8 mouse cellular contexts compared by ENCODE assay signal in genomic region chr17:22165722-22166294, GRCm38 (mm10). TPM values are rescaled to one million over a fixed set of nuclear protein-coding genes. Genes with fewer than 3 reads are reported as not detected.
DNase-seq lines count a peak whose midpoint lies in the region.
"Not testable (repeated sequence)": the region's sequence is repeated elsewhere in the genome, so short reads cannot be mapped to it uniquely, and the experiment has no call there.

Gene Zfp947, minus strand, starts transcription at chr17:22166190.

- H3K36me3 ChIP-seq in macrophage (ENCODE audit: inconsistent target) = not testable (repeated sequence)

- H3K79me2 ChIP-seq in macrophage (ENCODE audit: inconsistent target) = not testable (repeated sequence)

- intact Hi-C loops in gastrocnemius, postnatal 36 days (cut with DNase I) = not testable (repeated sequence)

- peak; percentile 48 to 86 for DNase-seq in adrenal gland, adult (ENCODE audit: inconsistent age in 2 of 2, low spot score in 1 of 2)
- peak; percentile 65 for DNase-seq in embryo, embryonic 10.5 days (ENCODE audit: low spot score)
- DNase-seq in gastrocnemius, postnatal 36 days = peak; percentile 12 to 21
- peak; percentile 38 for DNase-seq in induced T-regulatory cell, adult 2 months (ENCODE audit: low read depth)
- DNase-seq in left cerebral cortex, adult 9 months (ENCODE audit: low spot score in 2 of 2) = peak; percentile 1 to 2
- peak; percentile 69 for DNase-seq in retina, postnatal 1 day
- DNase-seq in urinary bladder, postnatal 36 days (ENCODE audit: low spot score in 2 of 2) = peak; percentile 17 to 26

- not testable (repeated sequence) for H3K27ac ChIP-seq in macrophage

- H3K4me3 ChIP-seq in macrophage (ENCODE audit: inconsistent target) = peak within 1 kb of the TSS; percentile 51

- 0% methylated on average over 16 of the region's 16 CpGs for WGBS in macrophage (ENCODE audit: missing documents)

RNA-seq across cellular contexts. Expression of gene Zfp947, which starts in this region (rescaled TPM):
- under 1 TPM; 0.42 to 0.82 TPM for total RNA-seq in gastrocnemius, postnatal 36 days (2021)
- 1 to 10 TPM in 13 of 26 experiments, under 1 TPM in 7, not detected in 6; 0.16 to 4.9 (median 1.5) TPM for total RNA-seq in macrophage (2018; cell fraction: chromatin; rRNA removed)
- 1 to 10 TPM in 20 of 26 experiments, under 1 TPM in 6; 0.28 to 3.2 (median 1.9) TPM for total RNA-seq in macrophage (2018; cell fraction: cytosol; rRNA removed)
- total RNA-seq in macrophage (2018; cell fraction: nucleus; rRNA removed) = 1 to 10 TPM in 15 of 26 experiments, under 1 TPM in 11; 0.25 to 7.6 (median 1.1) TPM
- 1.4 to 3.0 TPM (median 2.0 TPM) in 3 replicates for polyA plus RNA-seq in macrophage (2018)

Comparison
In these comparisons a context has a peak if more than half of its experiments do, and no peak if none do; other contexts are left out.
1. Peak in DNase-seq in gastrocnemius, postnatal 36 days; RNA of the gene not detected or under 1 TPM.
2. DNase-seq: peak in every context shown above with its lines; median percentile 69 in retina, postnatal 1 day; 67 in adrenal gland, adult; 65 in embryo, embryonic 10.5 days; 38 in induced T-regulatory cell, adult 2 months; 22 in urinary bladder, postnatal 36 days; 16 in gastrocnemius, postnatal 36 days; 2 in left cerebral cortex, adult 9 months.